Mouse (Mus musculus): ENCODE measurements around the gene Med27. TPM values are rescaled to one million over a fixed set of nuclear protein-coding genes. Genes with fewer than 3 reads are reported as not detected.
A peak's percentile ranks its signal among the peaks of the same experiment; 100 is the strongest.

Gene Med27
- 20.3 and 21.4 TPM in 2 replicates for polyA plus RNA-seq (2011; ENCODE audit: insufficient read depth, insufficient read length, low read depth, missing spikeins)

DNA sequence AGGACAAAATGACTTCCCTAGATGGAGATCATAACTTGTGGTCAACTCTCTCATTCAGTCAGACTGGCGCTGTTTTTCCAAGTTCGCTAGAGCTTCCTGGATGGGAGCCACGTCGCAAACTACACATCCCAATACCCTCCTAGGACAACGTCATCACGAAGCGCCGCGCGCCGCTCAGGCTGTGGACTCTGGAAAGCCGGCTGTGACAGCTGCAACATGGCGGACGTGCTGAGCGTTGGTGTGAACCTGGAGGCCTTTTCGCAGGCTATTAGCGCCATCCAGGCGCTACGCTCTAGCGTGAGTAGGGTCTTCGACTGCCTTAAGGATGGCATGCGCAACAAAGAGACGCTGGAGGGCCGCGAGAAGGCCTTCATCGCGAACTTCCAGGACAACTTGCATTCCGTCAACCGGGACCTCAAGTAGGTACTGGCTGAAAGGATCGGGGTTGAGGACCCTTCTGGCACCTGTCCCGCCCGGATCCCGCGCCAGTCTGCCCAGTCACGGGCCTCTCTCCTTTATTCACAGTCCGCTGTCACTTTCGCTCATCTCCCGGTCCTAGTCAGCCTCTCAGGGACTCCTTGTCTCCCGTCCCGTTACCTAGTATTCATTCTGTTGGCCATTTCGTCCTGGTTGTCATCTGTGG is at the start of gene Med27:
Med27 (plus strand) TSS at position 191 of the 643 bp plus-strand sequence.
- Histone ChIP-seq H3K4me3 (ENCODE audit: low read depth, low read length) (peak within 1 kb of the TSS; percentile 82), H3K9ac (ENCODE audit: low read depth, poor library complexity, severe bottlenecking) (peak within 1 kb of the TSS; percentile 33), H3K9me3 (replicated peaks; ENCODE audit: control insufficient read depth, insufficient read depth, low read length, poor library complexity, severe bottlenecking) (no peaks in the 10 kb centered on the region), H3K27ac (ENCODE audit: insufficient read depth, low read length) (no peak within 1 kb of the TSS), H3K4me1 (ENCODE audit: control insufficient read depth, insufficient read depth, low read length) (no peaks in the 10 kb centered on the region), H3K27me3 (ENCODE audit: control insufficient read depth, insufficient read depth, low read length, poor library complexity, severe bottlenecking) (no peaks in the 10 kb centered on the region), H3K36me3 (ENCODE audit: control insufficient read depth, insufficient read depth, low read length, poor library complexity, severe bottlenecking) (no peaks in the 10 kb centered on the region)
- no peak for TF ChIP-seq EP300 (IDR thresholded peaks at IDR 0.05; ENCODE audit: insufficient read depth, low read depth, low read length)
- no peak for TF ChIP-seq CTCF (IDR thresholded peaks at IDR 0.05; ENCODE audit: low read depth, low read length)
- TF ChIP-seq POLR2A (IDR thresholded peaks at IDR 0.05; ENCODE audit: insufficient read depth, low read length), result no peak

DNA sequence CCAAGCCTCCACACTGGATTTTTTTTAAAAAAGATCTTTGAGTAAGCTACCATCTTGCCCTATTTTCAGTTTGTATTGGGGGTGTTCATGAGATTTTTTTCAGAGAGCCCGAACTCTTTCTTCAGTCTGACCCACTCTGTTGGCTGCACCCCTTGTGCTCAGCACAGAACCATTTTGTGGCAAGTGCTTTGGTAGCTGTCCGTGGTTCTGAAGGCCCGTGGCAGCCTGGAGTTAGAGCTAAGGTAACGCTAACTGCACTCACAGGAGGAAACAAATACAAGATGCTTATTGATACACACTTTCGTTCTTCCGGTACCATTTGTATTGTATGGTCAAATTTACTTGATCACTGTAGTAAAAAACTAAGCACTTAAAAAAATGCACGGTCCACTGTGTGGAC is 36.7 kb upstream of the Med27 start:
- no peak overlapping the region for H3K9ac ChIP-seq (ENCODE audit: low read depth, poor library complexity, severe bottlenecking)
- TF ChIP-seq POLR2A (IDR thresholded peaks at IDR 0.05; ENCODE audit: insufficient read depth, low read length) (no peak), EP300 (IDR thresholded peaks at IDR 0.05; ENCODE audit: insufficient read depth, low read depth, low read length) (no peak), CTCF (IDR thresholded peaks at IDR 0.05; ENCODE audit: low read depth, low read length) (no peak)

DNA sequence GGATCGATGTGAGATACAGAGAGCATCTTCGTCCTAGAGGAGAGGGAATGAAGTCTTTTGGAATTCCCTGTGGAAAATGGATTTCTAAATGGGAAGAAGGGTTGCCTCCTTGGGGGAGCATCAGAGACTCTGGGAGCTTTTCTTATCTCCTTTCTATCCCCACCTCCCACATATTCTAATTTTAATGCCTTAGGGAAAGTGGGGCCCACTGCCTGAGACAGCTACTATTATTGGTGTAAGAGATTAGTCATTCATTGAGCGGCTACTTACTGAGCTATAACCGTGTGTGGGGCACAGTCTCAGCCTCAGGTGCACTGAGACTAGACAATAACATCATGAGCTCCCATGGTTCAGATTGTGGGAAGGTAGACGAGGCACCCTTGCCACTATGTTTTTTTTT is 34.6 kb upstream of the Med27 start:
- TF ChIP-seq POLR2A (IDR thresholded peaks at IDR 0.05; ENCODE audit: insufficient read depth, low read length) (no peak), CTCF (IDR thresholded peaks at IDR 0.05; ENCODE audit: low read depth, low read length) (no peak), EP300 (IDR thresholded peaks at IDR 0.05; ENCODE audit: insufficient read depth, low read depth, low read length) (no peak)
- Histone ChIP-seq H3K4me1 (ENCODE audit: control insufficient read depth, insufficient read depth, low read length) (no peaks in the 10 kb centered on the region), H3K9me3 (replicated peaks; ENCODE audit: control insufficient read depth, insufficient read depth, low read length, poor library complexity, severe bottlenecking) (no peaks in the 10 kb centered on the region), H3K27ac (ENCODE audit: insufficient read depth, low read length) (no peak overlapping the region), H3K4me3 (ENCODE audit: low read depth, low read length) (no peak overlapping the region), H3K27me3 (ENCODE audit: control insufficient read depth, insufficient read depth, low read length, poor library complexity, severe bottlenecking) (no peaks in the 10 kb centered on the region), H3K36me3 (ENCODE audit: control insufficient read depth, insufficient read depth, low read length, poor library complexity, severe bottlenecking) (no peaks in the 10 kb centered on the region), H3K9ac (ENCODE audit: low read depth, poor library complexity, severe bottlenecking) (no peak overlapping the region)

More for the DNA sequence above, 36.7 kb upstream of the Med27 start:
- H3K9me3 ChIP-seq (replicated peaks; ENCODE audit: control insufficient read depth, insufficient read depth, low read length, poor library complexity, severe bottlenecking), result no peaks in the 10 kb centered on the region
- H3K27ac ChIP-seq (ENCODE audit: insufficient read depth, low read length), result no peak overlapping the region
- H3K36me3 ChIP-seq (ENCODE audit: control insufficient read depth, insufficient read depth, low read length, poor library complexity, severe bottlenecking), result no peaks in the 10 kb centered on the region
- no peak overlapping the region for H3K4me3 ChIP-seq (ENCODE audit: low read depth, low read length)
- H3K27me3 ChIP-seq (ENCODE audit: control insufficient read depth, insufficient read depth, low read length, poor library complexity, severe bottlenecking), result no peaks in the 10 kb centered on the region
- H3K4me1 ChIP-seq (ENCODE audit: control insufficient read depth, insufficient read depth, low read length), result no peaks in the 10 kb centered on the region

DNA sequence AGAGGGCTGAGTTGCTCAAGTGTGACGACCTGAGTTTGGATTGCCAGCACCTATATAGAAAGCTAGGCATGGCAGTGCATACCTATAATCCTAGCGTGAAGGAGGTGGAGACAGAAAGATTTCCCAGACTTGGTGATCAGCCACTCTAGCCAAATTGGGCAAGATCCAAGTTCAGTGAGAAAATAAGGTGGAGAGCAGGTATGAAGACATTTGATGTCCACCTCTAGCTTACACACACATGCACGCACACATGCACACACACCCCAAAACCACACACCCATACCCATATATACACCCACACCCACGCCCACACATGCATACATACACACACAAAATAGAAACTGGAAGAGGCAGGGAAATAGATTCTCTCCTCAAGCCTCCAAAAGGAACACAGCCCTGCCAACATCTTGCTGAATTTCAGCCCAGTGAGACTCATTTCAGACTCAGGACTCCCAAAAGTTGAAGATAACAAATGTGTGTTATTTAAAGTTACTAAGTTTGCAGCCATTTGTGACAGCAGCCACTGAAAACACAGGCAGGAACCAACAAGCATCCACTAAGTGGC is 28.6 kb upstream of the Med27 start:
- Histone ChIP-seq H3K9me3 (replicated peaks; ENCODE audit: control insufficient read depth, insufficient read depth, low read length, poor library complexity, severe bottlenecking) (no peaks in the 10 kb centered on the region), H3K4me3 (ENCODE audit: low read depth, low read length) (no peak overlapping the region), H3K36me3 (ENCODE audit: control insufficient read depth, insufficient read depth, low read length, poor library complexity, severe bottlenecking) (no peaks in the 10 kb centered on the region), H3K9ac (ENCODE audit: low read depth, poor library complexity, severe bottlenecking) (no peak overlapping the region), H3K27me3 (ENCODE audit: control insufficient read depth, insufficient read depth, low read length, poor library complexity, severe bottlenecking) (no peaks in the 10 kb centered on the region), H3K27ac (ENCODE audit: insufficient read depth, low read length) (no peak overlapping the region), H3K4me1 (ENCODE audit: control insufficient read depth, insufficient read depth, low read length) (no peaks in the 10 kb centered on the region)
- TF ChIP-seq EP300 (IDR thresholded peaks at IDR 0.05; ENCODE audit: insufficient read depth, low read depth, low read length) (no peak), CTCF (IDR thresholded peaks at IDR 0.05; ENCODE audit: low read depth, low read length) (no peak), POLR2A (IDR thresholded peaks at IDR 0.05; ENCODE audit: insufficient read depth, low read length) (no peak)

DNA sequence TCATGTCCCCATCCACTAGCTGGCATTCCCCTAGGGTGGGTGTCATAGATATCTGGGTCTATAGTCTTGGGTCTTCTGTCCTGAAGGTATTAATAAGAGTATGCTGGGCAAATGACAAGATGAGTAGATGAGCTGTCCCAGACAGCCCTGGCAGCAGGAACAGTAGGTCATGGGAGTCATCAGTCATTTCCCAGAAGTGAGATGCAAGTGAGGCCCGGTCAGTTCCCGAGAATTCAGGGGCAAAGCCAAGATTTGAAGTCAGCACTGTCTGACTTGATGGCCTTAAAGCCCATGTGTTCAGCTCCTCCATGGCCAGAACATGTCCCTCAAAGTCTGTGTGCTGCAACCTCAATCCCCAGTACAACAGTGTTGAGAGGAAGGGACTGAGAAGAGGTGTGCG is 28.0 kb upstream of the Med27 start:
- no peaks in the 10 kb centered on the region for H3K9me3 ChIP-seq (replicated peaks; ENCODE audit: control insufficient read depth, insufficient read depth, low read length, poor library complexity, severe bottlenecking)
- no peaks in the 10 kb centered on the region for H3K27me3 ChIP-seq (ENCODE audit: control insufficient read depth, insufficient read depth, low read length, poor library complexity, severe bottlenecking)
- H3K9ac ChIP-seq (ENCODE audit: low read depth, poor library complexity, severe bottlenecking), result no peak overlapping the region
- H3K4me1 ChIP-seq (ENCODE audit: control insufficient read depth, insufficient read depth, low read length), result no peaks in the 10 kb centered on the region
- no peak overlapping the region for H3K27ac ChIP-seq (ENCODE audit: insufficient read depth, low read length)
- no peaks in the 10 kb centered on the region for H3K36me3 ChIP-seq (ENCODE audit: control insufficient read depth, insufficient read depth, low read length, poor library complexity, severe bottlenecking)
- H3K4me3 ChIP-seq (ENCODE audit: low read depth, low read length), result no peak overlapping the region
- no peak for TF ChIP-seq POLR2A (IDR thresholded peaks at IDR 0.05; ENCODE audit: insufficient read depth, low read length)
- no peak for TF ChIP-seq EP300 (IDR thresholded peaks at IDR 0.05; ENCODE audit: insufficient read depth, low read depth, low read length)
- TF ChIP-seq CTCF (IDR thresholded peaks at IDR 0.05; ENCODE audit: low read depth, low read length), result no peak

DNA sequence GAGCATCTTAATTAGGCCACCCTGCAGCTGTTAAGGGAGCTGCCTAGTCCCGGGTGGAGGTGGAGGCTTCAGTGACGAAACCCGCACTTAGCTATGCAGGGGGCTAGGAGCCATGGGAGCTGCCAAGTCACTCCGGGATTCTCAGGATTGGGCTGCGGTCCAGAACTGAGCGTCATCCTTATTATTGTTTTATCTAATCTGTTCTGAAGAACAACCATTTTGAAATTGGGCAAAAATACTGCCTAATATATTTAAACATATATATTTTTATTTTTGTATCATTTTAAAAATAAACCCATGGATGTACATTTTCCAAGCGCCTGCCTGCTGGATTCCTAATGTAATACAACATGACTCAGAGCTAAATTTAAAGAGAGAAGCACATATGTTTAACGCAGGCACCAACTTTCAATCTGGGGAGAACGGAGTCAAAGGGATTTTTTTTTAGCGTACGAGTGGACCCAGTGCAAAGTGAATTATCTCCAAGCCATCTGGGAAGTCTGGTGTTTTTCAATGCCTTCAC is 26.3 kb upstream of the Med27 start:
- Histone ChIP-seq H3K9ac (ENCODE audit: low read depth, poor library complexity, severe bottlenecking) (no peak overlapping the region), H3K4me3 (ENCODE audit: low read depth, low read length) (no peak overlapping the region), H3K36me3 (ENCODE audit: control insufficient read depth, insufficient read depth, low read length, poor library complexity, severe bottlenecking) (no peaks in the 10 kb centered on the region), H3K27ac (ENCODE audit: insufficient read depth, low read length) (no peak overlapping the region), H3K4me1 (ENCODE audit: control insufficient read depth, insufficient read depth, low read length) (no peaks in the 10 kb centered on the region), H3K9me3 (replicated peaks; ENCODE audit: control insufficient read depth, insufficient read depth, low read length, poor library complexity, severe bottlenecking) (no peaks in the 10 kb centered on the region), H3K27me3 (ENCODE audit: control insufficient read depth, insufficient read depth, low read length, poor library complexity, severe bottlenecking) (no peaks in the 10 kb centered on the region)
- TF ChIP-seq CTCF (IDR thresholded peaks at IDR 0.05; ENCODE audit: low read depth, low read length), result no peak
- TF ChIP-seq EP300 (IDR thresholded peaks at IDR 0.05; ENCODE audit: insufficient read depth, low read depth, low read length), result no peak
- no peak for TF ChIP-seq POLR2A (IDR thresholded peaks at IDR 0.05; ENCODE audit: insufficient read depth, low read length)
